Mouse (Mus musculus): ENCODE results near the gene Ccsap.

Gene Ccsap

GRCm38 (mm10) chr8:123805718-123806373 is 54.2 kb downstream of the Ccsap start, which contains the start of gene Rab4a:
TSS of gene Rab4a (plus strand) at chr8:123805985.
- peak; percentile 76 for DNase-seq (ENCODE audit: low read depth, low spot score)

- DNase-seq (ENCODE audit: low read depth, low spot score) = no peak
Observed at GRCm38 (mm10) chr8:123805209-123805717, 54.7 kb downstream of the Ccsap start.

- no peak for DNase-seq (ENCODE audit: low read depth, low spot score)
Observed at GRCm38 (mm10) chr8:123804586-123804985, 55.4 kb downstream of the Ccsap start.

- no peak for DNase-seq (ENCODE audit: low read depth, low spot score)
Observed at GRCm38 (mm10) chr8:123803639-123804038, 56.4 kb downstream of the Ccsap start.

GRCm38 (mm10) chr8:123801538-123801937 is 58.5 kb downstream of the Ccsap start:
- DNase-seq (ENCODE audit: low read depth, low spot score) = no peak

GRCm38 (mm10) chr8:123800867-123801266 is 59.1 kb downstream of the Ccsap start:
- DNase-seq (ENCODE audit: low read depth, low spot score) = no peak

- DNase-seq (ENCODE audit: low read depth, low spot score) = no peak
Observed at GRCm38 (mm10) chr8:123799885-123800284, 60.1 kb downstream of the Ccsap start.

- no peak for DNase-seq (ENCODE audit: low read depth, low spot score)
Observed at GRCm38 (mm10) chr8:123799434-123799833, 60.6 kb downstream of the Ccsap start.

GRCm38 (mm10) chr8:123797928-123798327 is 62.1 kb downstream of the Ccsap start:
- no peak for DNase-seq (ENCODE audit: low read depth, low spot score)

GRCm38 (mm10) chr8:123796758-123797157 is 63.3 kb downstream of the Ccsap start:
- no peak for DNase-seq (ENCODE audit: low read depth, low spot score)

- DNase-seq (ENCODE audit: low read depth, low spot score) = no peak
Observed at GRCm38 (mm10) chr8:123794766-123795165, 65.2 kb downstream of the Ccsap start.

- no peak for DNase-seq (ENCODE audit: low read depth, low spot score)
Observed at GRCm38 (mm10) chr8:123793900-123794299, 66.1 kb downstream of the Ccsap start.

GRCm38 (mm10) chr8:123791845-123792225 is 68.2 kb downstream of the Ccsap start:
- DNase-seq (ENCODE audit: low read depth, low spot score) = no peak

- DNase-seq (ENCODE audit: low read depth, low spot score) = no peak
Observed at GRCm38 (mm10) chr8:123791101-123791844, 68.7 kb downstream of the Ccsap start.

Measured in retina, postnatal 7 days (tissue).